Mouse (Mus musculus) spleen, adult 2 months (tissue): ENCODE data around the gene Dgkz. TPM values are rescaled to one million over a fixed set of nuclear protein-coding genes. Genes with fewer than 3 reads are reported as not detected.
A peak's percentile ranks its signal among the peaks of the same experiment; 100 is the strongest.

Experiments used
- DNase-seq, 2 experiments: peaks; one replicate each; pipeline versions ENCODE4 v3.0.0 to v3.0.0-alpha.2; 2012 to 2021; ENCODE audit warnings: low spot score in 2 of 2, low read depth in 1 of 2
- H3K27ac ChIP-seq: fragments of 200-500 bp; 2 replicates; pipeline ENCODE4 v1.5.1; 2012; ENCODE audit warnings: low read length, inconsistent platforms; ENCODE audit not compliant: insufficient read depth
- H3K27me3 ChIP-seq: fragments of 200-500 bp; 2 replicates; pipeline ENCODE4 v1.6.1; 2012; ENCODE audit warnings: mild to moderate bottlenecking, moderate library complexity, low read length, inconsistent platforms; ENCODE audit not compliant: control insufficient read depth, insufficient read depth
- H3K36me3 ChIP-seq: fragments of 200-500 bp; 2 replicates; pipeline ENCODE4 v1.6.1; 2012; ENCODE audit warnings: mild to moderate bottlenecking, low read length, inconsistent platforms; ENCODE audit not compliant: control insufficient read depth, insufficient read depth
- H3K4me1 ChIP-seq: fragments of 200-500 bp; 2 replicates; pipeline ENCODE4 v1.6.1; 2011; ENCODE audit warnings: inconsistent platforms; ENCODE audit not compliant: control insufficient read depth, insufficient read depth, insufficient read length
- H3K4me3 ChIP-seq: fragments of 200-500 bp; 2 replicates; pipeline ENCODE4 v1.5.1; 2011; ENCODE audit warnings: mild to moderate bottlenecking, inconsistent platforms; ENCODE audit not compliant: insufficient read depth, insufficient read length; ENCODE audit errors: extremely low read depth
- CTCF ChIP-seq: fragments of 200-500 bp; IDR thresholded peaks from 2 replicates; pipeline ENCODE4 v1.5.1; 2011; ENCODE audit warnings: mild to moderate bottlenecking, inconsistent platforms; ENCODE audit not compliant: insufficient read depth, insufficient read length, insufficient replicate concordance; ENCODE audit errors: extremely low read depth
- POLR2A ChIP-seq: fragments of 200-500 bp; IDR thresholded peaks from 2 replicates; pipeline ENCODE4 v1.6.1; 2011; ENCODE audit warnings: low read depth, low read length, inconsistent platforms
- WGBS: fragments of 180-500 bp; shearing (Covaris S2); methylation state at CpG from one replicate; pipeline ENCODE4 v1.1.7; 2018; 5-methylcytosine and 5-hydroxymethylcytosine counted together
- polyA plus RNA-seq: library from polyadenylated mRNA; depleted of rRNA; stranded (reverse); fragments of >200 nt; gene quantifications from 2 replicates; pipeline ENCODE4 v1.2.3, GENCODE M21; 2012

Dgkz gene
- polyA plus RNA-seq, 1 experiment = 279 TPM

DNA sequence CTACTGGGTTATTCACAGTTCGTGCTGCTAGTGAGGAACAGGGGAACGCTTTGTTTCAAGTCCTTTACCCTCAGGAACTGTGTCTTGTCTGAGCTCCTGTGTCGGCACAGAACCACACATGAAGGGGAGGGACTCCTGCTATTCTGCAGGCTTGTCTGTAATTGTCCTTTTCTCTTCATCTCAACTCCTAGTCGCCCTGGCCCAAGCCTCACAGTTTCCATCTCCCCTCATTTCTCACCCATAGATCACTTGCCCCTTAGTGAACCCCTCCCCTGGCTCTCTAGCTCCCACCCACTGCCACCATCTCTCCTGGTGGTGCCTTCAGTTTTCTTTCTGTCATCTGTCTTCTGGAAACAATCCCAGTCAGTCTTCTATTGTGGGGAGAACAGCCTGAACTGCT is 4.6 kb upstream of the Dgkz start:
- no peak for DNase-seq
- TF ChIP-seq POLR2A = no peak
- TF ChIP-seq CTCF = no peak
- 72% methylated on average over 4 of the region's 4 CpGs for WGBS
- Histone ChIP-seq H3K27ac (no peak overlapping the region), H3K4me1 (peaks cover 14% of the 10 kb centered on the region), H3K36me3 (no peaks in the 10 kb centered on the region), H3K4me3 (no peak overlapping the region), H3K27me3 (peaks cover 10% of the 10 kb centered on the region)

DNA sequence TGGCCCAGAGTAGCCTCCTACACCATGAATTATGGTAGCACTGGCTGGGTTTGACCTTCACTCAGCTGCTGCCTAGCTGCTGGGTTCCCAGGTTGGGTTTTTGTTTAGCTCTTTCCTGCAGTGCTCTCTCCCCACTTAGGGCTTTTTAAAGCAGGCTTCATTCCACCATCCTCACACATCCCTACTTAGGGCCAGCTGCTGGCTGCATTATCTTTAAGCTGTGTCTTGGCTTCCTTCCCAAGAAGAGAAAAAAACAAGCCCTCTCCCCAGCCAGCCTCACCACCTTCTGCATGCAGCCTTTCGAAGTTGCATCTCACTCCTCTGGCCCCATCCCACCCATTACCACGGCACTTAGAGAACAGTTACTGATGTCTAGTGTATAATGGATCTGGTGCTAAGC is 2.9 kb upstream of the Dgkz start:
- TF ChIP-seq CTCF = no peak
- no peak overlapping the region for H3K4me3 ChIP-seq
- 52% methylated on average over 2 of the region's 2 CpGs for WGBS
- peaks cover 8% of the 10 kb centered on the region for H3K4me1 ChIP-seq
- peaks cover 12% of the 10 kb centered on the region for H3K27me3 ChIP-seq
- no peaks in the 10 kb centered on the region for H3K36me3 ChIP-seq
- DNase-seq = no peak
- H3K27ac ChIP-seq = no peak overlapping the region

DNA sequence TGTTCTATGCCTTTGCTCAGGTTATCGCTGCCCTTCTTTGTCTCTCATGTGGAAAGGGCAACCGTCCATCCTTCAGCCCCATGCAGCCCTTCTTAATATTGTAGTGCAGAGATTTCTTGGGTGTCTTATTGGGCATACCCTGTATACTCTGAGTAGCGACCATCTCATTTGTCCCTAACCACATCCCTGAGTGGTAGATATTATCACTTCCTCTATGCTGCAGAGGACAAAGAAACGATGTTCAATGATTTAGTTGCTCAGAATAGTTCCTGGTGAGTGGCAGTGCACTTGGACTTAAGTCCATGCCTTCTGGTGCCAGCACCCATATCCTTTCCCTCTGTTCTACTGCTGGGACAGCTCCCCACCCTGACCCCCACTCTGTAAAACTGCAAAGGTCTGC is 2.3 kb upstream of the Dgkz start:
- peaks cover 12% of the 10 kb centered on the region for H3K27me3 ChIP-seq
- H3K4me3 ChIP-seq = no peak overlapping the region
- DNase-seq = no peak
- 32% methylated on average over 4 of the region's 4 CpGs for WGBS
- H3K4me1 ChIP-seq = peaks cover 8% of the 10 kb centered on the region
- TF ChIP-seq POLR2A = no peak
- TF ChIP-seq CTCF = no peak
- no peak overlapping the region for H3K27ac ChIP-seq
- H3K36me3 ChIP-seq = no peaks in the 10 kb centered on the region

DNA sequence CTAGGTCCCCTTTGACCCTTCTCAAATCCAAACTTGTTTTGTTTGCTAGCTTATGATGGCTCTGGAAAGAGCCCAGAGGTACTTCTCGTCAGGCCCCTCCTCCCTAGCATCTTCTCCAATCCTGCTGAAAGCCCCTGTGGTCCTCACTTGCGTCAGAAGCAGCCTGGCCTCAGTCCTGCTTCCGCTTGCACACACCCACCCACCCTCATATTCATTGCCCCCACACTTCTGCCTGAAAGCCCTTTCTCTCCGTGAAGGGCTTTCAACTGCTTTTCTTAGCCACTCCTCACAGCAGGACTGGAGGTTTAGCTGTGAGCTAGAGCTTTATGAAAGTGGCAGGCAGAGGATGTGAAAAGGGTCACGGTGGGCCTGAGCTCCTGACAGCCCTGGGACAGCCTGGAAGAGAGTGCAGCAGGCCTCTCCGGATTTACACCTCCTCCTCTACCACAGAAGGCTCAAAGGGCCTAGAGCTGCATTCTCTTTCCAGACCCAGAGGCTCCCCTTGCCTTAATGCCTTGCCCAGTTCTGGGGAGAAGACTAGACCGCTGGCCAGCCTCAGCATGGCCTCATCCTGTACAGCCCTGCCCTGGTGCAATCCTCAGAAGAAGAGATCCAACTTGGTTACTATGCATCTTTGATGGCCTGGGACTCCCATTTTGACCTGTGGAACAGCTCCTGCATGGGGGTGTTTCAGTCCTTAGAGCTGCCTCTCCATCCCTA is 2.1 kb downstream of the Dgkz start:
- TF ChIP-seq CTCF (no peak), POLR2A (no peak)
- Histone ChIP-seq H3K27me3 (peaks cover 12% of the 10 kb centered on the region), H3K4me3 (no peak overlapping the region), H3K36me3 (no peaks in the 10 kb centered on the region), H3K27ac (no peak overlapping the region), H3K4me1 (peaks cover 17% of the 10 kb centered on the region)
- WGBS = 86% methylated on average over 7 of the region's 7 CpGs
- no peak for DNase-seq

DNA sequence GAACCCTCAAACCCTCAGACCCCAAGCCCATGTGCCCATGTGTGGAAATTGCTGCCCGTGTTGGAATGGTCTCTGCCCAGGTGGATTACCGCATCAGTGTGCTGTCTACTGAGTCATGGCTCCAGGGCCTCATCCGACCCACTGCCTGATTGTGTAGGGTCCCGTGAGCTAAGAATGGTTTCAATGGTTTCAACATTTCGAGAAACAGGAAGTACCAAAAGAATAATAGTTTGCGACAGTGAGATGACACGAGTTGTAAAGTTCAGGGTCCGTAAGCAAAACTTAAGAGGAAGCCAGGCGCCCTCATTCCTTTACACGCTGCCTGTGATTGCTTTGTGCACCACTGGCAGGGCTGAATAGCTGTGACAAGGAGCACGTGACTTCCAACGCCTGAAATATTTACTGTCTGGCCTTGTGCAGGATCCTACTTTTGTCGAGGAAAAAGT is 3.5 kb downstream of the Dgkz start:
- 7% methylated on average over 13 of the region's 13 CpGs for WGBS
- H3K4me1 ChIP-seq = peaks cover 17% of the 10 kb centered on the region
- peak in 1 of 2 experiments; percentile 59 for DNase-seq
- TF ChIP-seq CTCF (no peak), POLR2A (no peak)
- H3K27ac ChIP-seq = peak overlapping the region; percentile 82
- peak overlapping the region; percentile 41; the same call in 1 of the 2 replicates for H3K4me3 ChIP-seq
- H3K36me3 ChIP-seq = no peaks in the 10 kb centered on the region
- peaks cover 12% of the 10 kb centered on the region for H3K27me3 ChIP-seq

DNA sequence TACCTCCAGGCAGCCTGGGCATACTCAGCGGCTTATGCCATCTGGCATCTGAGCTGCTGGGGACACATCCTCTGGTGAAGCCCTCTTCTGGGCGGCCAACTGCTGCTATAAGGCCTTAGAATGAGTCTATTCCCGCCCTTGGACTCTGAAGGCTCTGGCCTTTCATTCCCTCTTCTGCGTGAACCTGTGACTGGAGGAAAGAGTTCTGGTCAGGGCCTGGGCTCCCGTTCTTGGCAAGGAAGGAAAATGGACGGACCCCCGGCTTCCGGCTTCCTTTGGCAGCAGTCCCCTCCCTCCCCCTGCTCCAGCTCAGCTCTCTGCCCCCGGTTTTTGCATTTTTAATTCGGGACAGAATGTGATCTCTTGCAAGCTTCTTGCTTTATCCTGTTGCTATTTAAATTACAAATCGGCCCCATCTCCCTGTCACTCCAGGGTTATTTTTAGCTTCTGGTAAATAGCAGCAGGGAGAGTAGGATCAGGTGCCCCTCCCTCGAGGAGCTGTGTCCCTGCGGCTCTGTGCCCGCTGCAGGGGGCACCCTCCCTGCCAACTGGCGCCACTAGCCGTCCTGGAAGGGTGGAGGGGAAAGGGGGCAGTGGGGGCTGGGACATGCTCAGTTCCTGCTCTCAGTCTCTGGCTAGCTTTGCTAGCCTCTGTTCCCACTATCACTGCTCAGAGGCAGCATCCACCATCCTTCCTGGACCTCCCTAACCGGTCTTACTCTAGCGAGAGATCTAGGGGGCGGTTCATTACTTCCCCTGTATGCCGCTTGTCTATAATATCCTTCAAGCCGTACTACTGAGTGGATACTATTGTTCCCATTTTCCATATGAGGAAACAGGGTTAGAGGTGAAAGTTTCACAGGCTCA is 4.2 kb downstream of the Dgkz start:
- H3K36me3 ChIP-seq = no peaks in the 10 kb centered on the region
- peak overlapping the region; percentile 41; the same call in 1 of the 2 replicates for H3K4me3 ChIP-seq
- no peak for DNase-seq
- peak overlapping the region; percentile 82 for H3K27ac ChIP-seq
- peaks cover 12% of the 10 kb centered on the region for H3K27me3 ChIP-seq
- no peak for TF ChIP-seq POLR2A
- no peak for TF ChIP-seq CTCF
- H3K4me1 ChIP-seq = peaks cover 17% of the 10 kb centered on the region
- WGBS = 34% methylated on average over 21 of the region's 21 CpGs

DNA sequence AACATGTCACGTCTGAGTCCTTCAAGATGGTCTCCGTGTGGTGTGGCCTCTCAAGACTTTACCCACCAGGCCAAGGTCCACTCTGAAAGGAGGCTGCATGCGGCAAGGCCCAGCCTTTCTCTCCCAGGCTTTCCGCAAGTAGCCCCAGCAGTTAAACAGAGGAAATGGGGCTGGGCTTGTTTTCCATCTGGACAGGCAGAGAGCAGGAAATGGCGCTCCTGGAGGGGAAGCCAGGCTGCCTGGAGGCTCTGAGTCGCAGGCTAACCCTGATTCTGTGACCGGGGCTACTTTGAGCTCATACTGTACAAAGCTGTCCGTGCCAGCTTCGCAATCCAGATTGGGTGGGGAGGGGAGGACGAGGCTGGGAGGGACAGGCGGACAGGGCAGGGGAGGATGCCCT is 7.7 kb downstream of the Dgkz start:
- DNase-seq = no peak
- Histone ChIP-seq H3K4me3 (no peak overlapping the region), H3K27me3 (no peaks in the 10 kb centered on the region), H3K36me3 (no peaks in the 10 kb centered on the region), H3K4me1 (peaks cover 23% of the 10 kb centered on the region), H3K27ac (no peak overlapping the region)
- TF ChIP-seq POLR2A = no peak
- TF ChIP-seq CTCF = no peak
- WGBS = 78% methylated on average over 11 of the region's 11 CpGs
